Mouse (Mus musculus) embryo, embryonic 10 days (tissue): ENCODE measurements at regions not wholly inside any gene's neighbourhood (a gene's known extent, or its start where the extent isn't known, plus 50 kb on each side); places are given as distances from the start of the nearest gene placed in this dataset.

Experiments used
- DNase-seq: peaks from one replicate; pipeline ENCODE4 v3.0.0-alpha.2; 2015; ENCODE audit warnings: low spot score

DNA sequence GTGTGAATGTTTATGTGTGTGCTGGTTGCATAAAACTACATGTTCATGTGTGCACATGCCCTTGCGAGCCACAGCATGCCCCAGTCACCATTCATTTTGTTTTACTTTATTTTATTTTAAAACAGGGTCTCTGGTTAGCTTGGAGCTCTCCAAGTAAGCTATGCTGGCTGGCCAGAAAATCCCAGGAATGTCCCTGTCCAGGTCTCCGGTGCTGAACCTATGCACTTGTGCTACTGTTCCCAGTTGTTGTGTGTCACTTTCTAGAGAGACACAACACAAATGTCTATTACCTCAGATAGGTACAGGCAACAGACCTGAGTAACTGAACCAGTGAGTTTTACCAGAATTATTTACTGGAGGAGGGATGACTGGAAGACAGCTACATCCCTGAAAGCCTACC lies 530.4 kb upstream of the Castor2 start:
- peak; percentile 37 for DNase-seq

DNA sequence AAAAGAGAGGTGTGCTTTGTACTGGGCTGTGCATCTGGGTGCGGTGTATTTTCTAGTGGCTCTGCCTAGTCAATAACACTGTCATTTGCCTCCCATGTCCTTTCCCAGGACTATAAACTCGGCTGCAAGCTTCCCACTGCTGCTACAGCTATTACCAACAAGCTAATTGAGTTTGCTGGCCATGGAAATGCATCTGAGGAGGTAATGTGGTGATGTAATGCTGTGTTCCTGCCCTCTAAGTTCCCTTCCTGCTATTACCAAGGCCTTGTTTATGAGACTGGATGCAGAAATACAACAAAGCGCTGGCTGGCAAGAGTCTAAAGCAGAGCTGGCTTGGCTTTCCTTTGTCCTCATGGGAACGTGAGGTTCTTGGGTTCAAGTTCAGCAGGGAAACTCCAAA lies 533.0 kb upstream of the Castor2 start:
- DNase-seq: no peak

DNA sequence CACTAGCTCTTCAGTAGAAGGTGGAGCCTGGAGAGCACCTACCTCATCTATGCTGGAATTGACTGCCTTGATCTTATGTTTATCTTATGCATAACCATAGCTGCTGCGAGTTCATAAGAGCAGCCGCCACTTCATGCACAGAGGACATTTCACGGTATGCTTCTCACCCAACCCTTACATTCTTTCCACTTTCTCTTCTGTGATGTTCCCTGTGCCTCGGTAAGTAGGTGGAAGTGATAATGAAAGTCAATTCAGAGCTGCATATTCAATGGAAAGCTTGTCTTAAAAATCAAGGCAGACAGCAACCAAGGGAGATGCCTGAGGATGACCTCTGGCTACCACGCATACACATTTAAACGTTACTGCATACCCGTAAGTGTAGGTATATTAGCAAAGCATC lies 548.9 kb upstream of the Castor2 start:
- no peak for DNase-seq

DNA sequence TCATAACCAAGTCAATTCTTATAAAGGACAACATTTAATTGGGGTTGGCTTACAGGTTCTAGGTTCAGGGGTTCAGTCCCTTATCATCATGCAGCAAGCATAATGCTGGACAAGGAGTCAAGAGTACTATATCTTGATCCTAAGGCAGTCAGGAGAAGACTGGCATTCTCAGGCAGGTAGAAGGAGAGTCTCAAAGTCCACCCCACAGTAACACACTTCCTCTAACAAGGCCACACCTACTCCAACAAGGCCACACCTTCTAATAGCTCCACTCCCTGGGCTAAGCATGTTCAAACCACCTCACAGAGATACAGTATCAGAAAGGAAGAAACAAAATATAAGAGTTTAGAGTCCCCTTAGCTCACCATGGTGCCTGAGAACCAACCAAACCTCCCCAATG lies 557.3 kb upstream of the Castor2 start:
- no peak for DNase-seq

DNA sequence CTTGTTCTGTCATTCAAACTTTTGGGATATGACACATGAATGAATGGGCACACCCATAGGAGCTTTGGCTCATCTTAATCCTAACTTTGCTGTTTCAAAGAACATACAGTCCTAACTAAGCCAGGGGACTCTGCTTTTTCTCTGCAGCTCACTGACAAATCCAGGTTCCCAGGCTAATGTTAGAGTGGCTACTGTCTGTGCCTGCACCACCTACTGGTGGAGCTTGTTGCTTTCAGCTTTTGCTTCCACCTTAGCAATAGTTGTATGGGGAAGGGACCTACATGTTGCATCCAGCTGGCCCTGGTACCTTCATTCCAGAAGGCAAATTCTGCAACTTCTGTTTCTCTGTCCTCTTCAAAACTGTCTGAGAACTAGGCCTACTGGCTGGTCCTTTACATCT lies 566.8 kb upstream of the Castor2 start:
- peak; percentile 31 for DNase-seq

DNA sequence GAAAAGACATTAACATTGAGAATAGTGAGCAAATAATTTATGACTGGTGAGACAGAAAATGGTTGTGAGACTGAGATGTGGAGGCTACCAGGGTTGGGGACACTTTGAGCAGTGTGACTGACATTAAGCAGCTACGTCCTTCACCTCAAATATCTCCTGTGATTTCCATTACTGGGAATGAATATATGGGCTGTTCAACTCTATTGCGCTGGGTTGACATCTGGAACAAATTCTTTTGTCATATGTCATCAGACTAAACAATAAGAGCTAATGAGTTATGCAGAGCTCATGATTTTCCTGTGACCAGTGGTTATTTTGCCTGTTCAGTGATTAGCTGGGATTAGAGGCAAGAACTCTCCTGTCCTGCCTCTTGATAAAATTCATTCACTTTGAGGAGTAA lies 593.9 kb upstream of the Castor2 start:
- DNase-seq: no peak

- DNase-seq: peak; percentile 8
Measured at GRCm38 (mm10) chr5:133487806-133488290, 611.7 kb upstream of the Castor2 start.

DNA sequence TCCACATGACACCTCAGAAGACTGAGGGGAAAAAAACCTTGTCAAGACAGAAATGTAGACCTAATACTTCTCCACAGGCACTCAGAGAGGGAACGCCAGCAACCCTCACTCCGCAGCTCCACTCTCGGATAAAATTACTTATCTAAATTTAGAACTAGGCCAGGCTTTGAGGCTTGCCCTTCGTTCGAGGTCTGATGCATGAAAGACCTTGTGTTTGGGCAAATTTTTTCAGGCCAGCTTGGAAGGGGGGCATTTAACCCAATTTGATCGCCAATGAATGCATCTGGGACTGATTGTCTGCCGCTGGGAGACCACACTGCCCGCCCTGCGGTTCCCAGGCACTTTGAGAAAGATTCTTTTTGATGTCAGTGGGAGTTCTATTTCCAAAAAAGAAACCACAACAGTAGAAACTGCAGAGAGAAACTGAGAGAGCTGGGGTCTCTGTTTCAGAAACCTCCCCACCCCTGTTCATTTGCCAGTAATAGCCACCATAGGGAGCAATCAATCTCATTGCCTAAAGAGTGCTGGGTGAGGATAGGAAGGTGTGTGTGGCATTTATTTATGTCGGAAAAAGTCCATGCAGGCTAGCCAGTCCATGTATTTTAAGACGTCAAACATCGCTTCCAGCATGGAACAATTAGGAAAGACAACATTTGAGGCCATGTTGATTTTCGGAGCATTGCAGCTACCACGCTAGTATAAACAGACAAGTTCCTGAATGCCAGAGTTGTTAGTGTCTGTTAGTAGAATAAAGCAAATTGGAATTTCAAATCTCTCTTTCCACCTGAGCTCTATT lies 617.0 kb upstream of the Castor2 start:
- DNase-seq: peak; percentile 61

GRCm38 (mm10) chr5:133479205-133479604 lies 620.3 kb upstream of the Castor2 start:
- no peak for DNase-seq

GRCm38 (mm10) chr5:133453349-133454049 lies 646.0 kb upstream of the Castor2 start:
- no peak for DNase-seq

- no peak for DNase-seq
Measured at GRCm38 (mm10) chr5:133449926-133450325, 649.6 kb upstream of the Castor2 start.

DNA sequence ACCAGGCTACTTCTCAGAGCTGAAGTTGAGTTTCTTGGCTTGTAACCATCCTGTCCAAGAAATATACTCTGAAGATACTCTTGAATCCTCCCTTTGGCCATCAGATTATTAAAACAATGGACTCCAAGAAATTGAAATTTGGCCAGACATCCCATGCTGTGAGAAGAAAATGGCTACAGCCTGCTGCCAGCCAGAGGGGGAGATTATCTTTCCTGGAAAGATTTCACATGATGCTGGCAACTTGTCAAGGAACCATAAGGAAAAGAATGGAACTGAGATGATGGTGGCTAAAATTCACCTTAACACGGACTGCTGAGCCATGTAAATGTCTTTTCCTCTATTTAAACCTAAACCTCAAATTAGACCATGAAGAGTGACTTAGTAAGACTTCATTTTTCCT lies 698.7 kb upstream of the Castor2 start:
- no peak for DNase-seq

GRCm38 (mm10) chr5:133389896-133390295 lies 709.6 kb upstream of the Castor2 start:
- no peak for DNase-seq

- DNase-seq: no peak
Measured at GRCm38 (mm10) chr5:133389023-133389840, 710.3 kb upstream of the Castor2 start.

DNA sequence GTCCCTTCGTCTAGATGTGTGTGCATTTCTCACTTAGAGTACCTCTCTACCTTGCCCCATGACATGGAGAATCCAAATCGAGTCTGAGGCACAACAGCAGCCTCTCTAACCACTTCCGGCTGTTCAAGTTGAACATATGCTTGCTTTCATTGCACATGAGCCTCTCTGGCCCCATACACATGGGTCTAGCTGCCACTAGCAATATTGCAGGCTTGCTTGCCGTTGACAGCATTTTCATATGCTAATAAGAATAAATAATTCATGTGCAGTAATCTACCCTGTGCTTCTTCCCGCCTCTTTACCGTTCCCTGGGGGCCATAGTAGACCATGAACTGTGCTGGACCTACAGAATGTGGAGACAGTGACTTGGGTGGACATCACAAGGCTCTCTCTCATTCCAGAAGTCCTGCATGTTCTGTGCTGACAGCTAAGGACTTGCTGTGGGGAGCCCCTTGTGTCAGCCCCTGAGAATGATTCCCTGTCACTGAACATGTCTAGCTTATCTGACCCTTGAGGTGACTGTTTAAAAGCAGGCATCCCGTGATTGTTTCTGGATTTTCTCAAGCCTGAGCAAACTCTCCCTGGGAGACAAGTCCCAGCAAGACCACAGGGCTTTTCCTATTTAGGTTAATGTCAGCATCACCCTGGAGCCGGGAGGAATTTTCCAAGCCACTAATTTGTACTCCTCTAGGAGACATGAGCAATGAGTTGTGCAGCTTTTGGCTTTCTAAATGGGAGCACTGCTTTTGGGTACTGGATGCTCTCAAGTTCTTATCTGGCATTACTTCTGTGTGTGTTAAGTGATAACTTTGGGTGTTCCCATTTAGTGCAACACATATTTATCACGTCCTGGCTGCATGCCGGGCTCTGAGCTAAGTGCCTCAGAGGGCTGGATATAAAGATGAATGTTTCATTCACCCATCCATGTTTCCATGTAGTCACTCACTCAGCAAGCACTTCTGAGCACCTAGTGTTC lies 713.8 kb upstream of the Castor2 start:
- peak; percentile 4 for DNase-seq

DNA sequence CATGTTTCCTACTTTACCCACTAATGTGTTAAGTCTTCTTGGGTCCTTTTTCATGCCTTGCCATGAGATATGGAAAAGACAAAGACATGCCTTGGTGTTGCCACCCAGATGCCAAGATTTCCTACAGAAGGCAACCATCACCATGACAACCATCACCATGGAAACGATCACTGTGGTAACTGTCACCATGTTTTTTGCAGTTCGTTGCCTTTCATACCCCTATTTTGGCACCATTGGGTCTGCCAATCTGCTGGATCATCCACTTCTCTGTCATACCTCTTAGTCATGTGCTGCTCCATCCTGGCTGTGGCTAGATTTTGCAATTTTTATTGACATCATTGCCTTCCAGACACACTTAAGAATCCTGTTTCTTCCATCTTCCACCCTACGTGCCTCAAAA lies 733.7 kb upstream of the Castor2 start:
- DNase-seq: peak; percentile 77

DNA sequence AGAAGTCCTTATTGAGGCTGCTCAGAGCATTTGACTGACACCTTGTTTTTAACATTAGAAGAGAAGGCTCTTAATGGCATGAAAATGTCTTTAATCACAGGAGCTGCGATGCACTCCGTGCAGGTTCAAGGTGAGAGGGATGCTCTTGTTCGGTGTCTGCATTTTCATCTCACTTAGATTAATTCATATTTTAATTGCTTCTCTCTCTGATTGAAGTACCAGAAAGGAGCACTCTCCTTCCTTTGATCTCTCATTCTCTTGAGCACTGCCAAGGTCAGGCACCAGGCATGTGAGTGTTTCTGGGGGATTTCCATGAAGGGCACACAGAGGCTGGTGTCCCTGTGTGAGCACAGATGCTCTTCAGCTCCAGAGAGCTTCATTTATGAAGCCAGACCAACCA lies 752.0 kb upstream of the Castor2 start:
- DNase-seq: no peak

GRCm38 (mm10) chr5:133341973-133342372 lies 757.5 kb upstream of the Castor2 start:
- no peak for DNase-seq

- no peak for DNase-seq
Measured at GRCm38 (mm10) chr5:133320626-133321025, 777.5 kb upstream of the Auts2 start.

GRCm38 (mm10) chr5:133320206-133320605 lies 777.1 kb upstream of the Auts2 start:
- no peak for DNase-seq

GRCm38 (mm10) chr5:133314031-133314430 lies 770.9 kb upstream of the Auts2 start:
- no peak for DNase-seq
